Mouse (Mus musculus) kidney, embryonic 15.5 days (tissue): ENCODE results near the gene Slc37a3. TPM values are rescaled to one million over a fixed set of nuclear protein-coding genes. Genes with fewer than 3 reads are reported as not detected.

ENCODE experiments used
- ATAC-seq: fragments of 200-750 bp; cut with Nextera tagmentation; replicated peaks from 2 replicates; pipeline ENCODE4 v1.8.0; 2017; ENCODE audit warnings: moderate TSS enrichment; ENCODE audit not compliant: low FRiP score
- H3K27ac ChIP-seq: fragments of 300-500 bp; sonication (generic); 2 replicates; pipeline ENCODE4 v1.5.1; 2015; ENCODE audit warnings: mild to moderate bottlenecking, inconsistent platforms
- H3K27me3 ChIP-seq: fragments of 300-500 bp; sonication (generic); 2 replicates; pipeline ENCODE4 v1.6.1; 2015; ENCODE audit warnings: inconsistent platforms
- H3K36me3 ChIP-seq: fragments of 300-500 bp; sonication (generic); 2 replicates; pipeline ENCODE4 v1.6.1; 2015; ENCODE audit warnings: inconsistent platforms
- H3K4me1 ChIP-seq: fragments of 300-500 bp; sonication (generic); 2 replicates; pipeline ENCODE4 v1.6.1; 2015; ENCODE audit warnings: inconsistent platforms
- H3K4me2 ChIP-seq: fragments of 300-500 bp; sonication (generic); 2 replicates; pipeline ENCODE4 v1.6.1; 2015; ENCODE audit warnings: moderate library complexity, mild to moderate bottlenecking, inconsistent platforms
- H3K4me3 ChIP-seq: fragments of 300-500 bp; sonication (generic); replicated peaks from 2 replicates; pipeline ENCODE4 v1.5.1; 2015; ENCODE audit warnings: mild to moderate bottlenecking, inconsistent platforms
- H3K9ac ChIP-seq: fragments of 300-500 bp; sonication (generic); 2 replicates; pipeline ENCODE4 v1.6.1; 2015; ENCODE audit warnings: mild to moderate bottlenecking, inconsistent platforms
- H3K9me3 ChIP-seq: fragments of 300-500 bp; sonication (generic); replicated peaks from 2 replicates; pipeline ENCODE4 v1.6.1; 2016; ENCODE audit warnings: inconsistent platforms
- WGBS: fragments of 180-500 bp; shearing (Covaris S2); methylation state at CpG from one replicate; pipeline ENCODE4 v1.1.7; 2015; ENCODE audit warnings: mixed read lengths; 5-methylcytosine and 5-hydroxymethylcytosine counted together
- polyA plus RNA-seq: library from polyadenylated mRNA; unstranded; fragments of >200 nt; fragmentation: Nextera tagmentation; extraction: Ambion mirVana; gene quantifications from 2 replicates; pipeline ENCODE4 v1.2.1, GENCODE M21; 2015

Slc37a3 gene
- polyA plus RNA-seq, 1 experiment from 2014 or later = 53.9 TPM

DNA sequence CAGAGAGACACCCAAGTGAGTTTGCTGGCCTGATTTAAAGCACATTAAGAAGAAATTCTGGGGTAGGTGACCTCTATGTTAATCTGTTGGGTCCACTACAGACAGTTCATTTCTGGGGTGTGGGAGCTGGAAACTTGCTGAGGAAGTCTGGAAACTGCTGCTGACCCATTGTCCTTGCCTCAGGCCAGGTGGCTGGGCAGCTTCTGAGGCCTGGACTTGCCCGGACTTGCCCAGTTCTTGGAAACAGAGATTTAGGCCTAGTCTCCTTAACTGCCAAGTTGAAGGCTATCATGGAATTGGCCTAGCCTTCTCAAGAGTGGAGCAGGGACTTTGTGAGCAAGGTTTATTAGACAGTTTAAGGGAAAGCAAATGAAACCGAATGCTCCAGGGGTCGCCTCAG is 92.6 kb downstream of the Slc37a3 start:
- H3K9ac ChIP-seq = no peak overlapping the region
- H3K9me3 ChIP-seq = no peaks in the 10 kb centered on the region
- no peaks in the 10 kb centered on the region for H3K36me3 ChIP-seq
- peaks cover 17% of the 10 kb centered on the region for H3K4me1 ChIP-seq
- 75% methylated on average over 3 of the region's 3 CpGs for WGBS
- no peak overlapping the region for H3K4me2 ChIP-seq
- H3K4me3 ChIP-seq = no peak overlapping the region
- no peak overlapping the region for H3K27ac ChIP-seq
- no peak for ATAC-seq
- no peaks in the 10 kb centered on the region for H3K27me3 ChIP-seq

Other genes starting within 250 kb of the Slc37a3 start
- 6.4 and 6.7 TPM in 2 replicates for gene Kdm7a, start 170.9 kb downstream of the Slc37a3 start, polyA plus RNA-seq
- 1.7 and 2.3 TPM in 2 replicates for gene Rab19, start 3.5 kb upstream of the Slc37a3 start, polyA plus RNA-seq
- gene Mkrn1, start 42.8 kb upstream of the Slc37a3 start, polyA plus RNA-seq = 59.8 and 60.2 TPM in 2 replicates
- 23.5 and 24.0 TPM in 2 replicates for gene Dennd2a, start 180.2 kb upstream of the Slc37a3 start, polyA plus RNA-seq
- 27.4 TPM in 2 replicates for gene Adck2, start 196.2 kb upstream of the Slc37a3 start, polyA plus RNA-seq
- gene Gm42420, start 208.1 kb upstream of the Slc37a3 start, polyA plus RNA-seq = 2.2 TPM in 1 of 2 replicates, not detected in the other
- 347 and 379 TPM in 2 replicates for gene Ndufb2, start 214.9 kb upstream of the Slc37a3 start, polyA plus RNA-seq